Mouse (Mus musculus): ENCODE measurements around the gene Traf7. TPM values are rescaled to one million over a fixed set of nuclear protein-coding genes. Genes with fewer than 3 reads are reported as not detected.

The Traf7 gene
- polyA plus RNA-seq, 1 experiment from 2014 or later: 113 TPM

GRCm38 (mm10) chr17:24563638-24564037, 35.9 kb upstream of the Traf7 start:
- Histone ChIP-seq H3K9ac (ENCODE audit: low read length) (no peak overlapping the region), H3K4me3 (ENCODE audit: low read depth, low read length) (no peak overlapping the region), H3K4me2 (ENCODE audit: low read depth, low read length, severe bottlenecking) (no peak overlapping the region), H3K27ac (ENCODE audit: low read depth, low read length) (no peak overlapping the region), H3K9me3 (ENCODE audit: control insufficient read depth, low read length) (no peaks in the 10 kb centered on the region), H3K27me3 (ENCODE audit: control insufficient read depth, insufficient read depth, low read length) (no peaks in the 10 kb centered on the region), H3K36me3 (ENCODE audit: control insufficient read depth, insufficient read depth, low read length) (no peaks in the 10 kb centered on the region; the same call in 1 of the 2 replicates), H3K4me1 (replicated peaks; ENCODE audit: control insufficient read depth, insufficient read depth, low read length) (peaks cover 8% of the 10 kb centered on the region)
- DNase-seq (ENCODE audit: low spot score): peak; percentile 46
- ATAC-seq (replicated peaks; ENCODE audit: low FRiP score): no peak
- 88% methylated on average over 5 of the region's 5 CpGs for WGBS

GRCm38 (mm10) chr17:24561592-24561991, 33.9 kb upstream of the Traf7 start:
- Histone ChIP-seq H3K27ac (ENCODE audit: low read depth, low read length) (no peak overlapping the region), H3K9me3 (ENCODE audit: control insufficient read depth, low read length) (no peaks in the 10 kb centered on the region), H3K4me2 (ENCODE audit: low read depth, low read length, severe bottlenecking) (no peak overlapping the region), H3K4me1 (replicated peaks; ENCODE audit: control insufficient read depth, insufficient read depth, low read length) (peaks cover 12% of the 10 kb centered on the region), H3K27me3 (ENCODE audit: control insufficient read depth, insufficient read depth, low read length) (no peaks in the 10 kb centered on the region), H3K9ac (ENCODE audit: low read length) (no peak overlapping the region), H3K36me3 (ENCODE audit: control insufficient read depth, insufficient read depth, low read length) (no peaks in the 10 kb centered on the region; the same call in 1 of the 2 replicates), H3K4me3 (ENCODE audit: low read depth, low read length) (no peak overlapping the region)
- no peak for ATAC-seq (replicated peaks; ENCODE audit: low FRiP score)
- DNase-seq (ENCODE audit: low spot score): no peak
- 90% methylated on average over 2 of the region's 2 CpGs for WGBS

GRCm38 (mm10) chr17:24560301-24561028, 32.7 kb upstream of the Traf7 start:
- Histone ChIP-seq H3K36me3 (ENCODE audit: control insufficient read depth, insufficient read depth, low read length) (no peaks in the 10 kb centered on the region; the same call in 1 of the 2 replicates), H3K9me3 (ENCODE audit: control insufficient read depth, low read length) (no peaks in the 10 kb centered on the region), H3K27ac (ENCODE audit: low read depth, low read length) (no peak overlapping the region), H3K4me1 (replicated peaks; ENCODE audit: control insufficient read depth, insufficient read depth, low read length) (peaks cover 12% of the 10 kb centered on the region), H3K27me3 (ENCODE audit: control insufficient read depth, insufficient read depth, low read length) (no peaks in the 10 kb centered on the region), H3K9ac (ENCODE audit: low read length) (no peak overlapping the region), H3K4me3 (ENCODE audit: low read depth, low read length) (no peak overlapping the region), H3K4me2 (ENCODE audit: low read depth, low read length, severe bottlenecking) (no peak overlapping the region)
- DNase-seq (ENCODE audit: low spot score) (no peak), ATAC-seq (replicated peaks; ENCODE audit: low FRiP score) (no peak)
- WGBS: 93% methylated on average over 5 of the region's 5 CpGs

GRCm38 (mm10) chr17:24559146-24559545, 31.4 kb upstream of the Traf7 start:
- Histone ChIP-seq H3K4me3 (ENCODE audit: low read depth, low read length) (no peak overlapping the region), H3K27ac (ENCODE audit: low read depth, low read length) (peak overlapping the region; percentile 80), H3K9ac (ENCODE audit: low read length) (no peak overlapping the region), H3K27me3 (ENCODE audit: control insufficient read depth, insufficient read depth, low read length) (no peaks in the 10 kb centered on the region), H3K4me2 (ENCODE audit: low read depth, low read length, severe bottlenecking) (peak overlapping the region; percentile 29; the same call in 1 of the 2 replicates), H3K36me3 (ENCODE audit: control insufficient read depth, insufficient read depth, low read length) (no peaks in the 10 kb centered on the region), H3K9me3 (ENCODE audit: control insufficient read depth, low read length) (no peaks in the 10 kb centered on the region), H3K4me1 (replicated peaks; ENCODE audit: control insufficient read depth, insufficient read depth, low read length) (peaks cover 12% of the 10 kb centered on the region)
- peak; percentile 42; the same call in 1 of the 2 replicates for ATAC-seq (replicated peaks; ENCODE audit: low FRiP score)
- 50% methylated on average over 3 of the region's 3 CpGs for WGBS
- DNase-seq (ENCODE audit: low spot score): peak; percentile 57

GRCm38 (mm10) chr17:24558600-24559099, 30.9 kb upstream of the Traf7 start:
- Histone ChIP-seq H3K36me3 (ENCODE audit: control insufficient read depth, insufficient read depth, low read length) (no peaks in the 10 kb centered on the region), H3K27me3 (ENCODE audit: control insufficient read depth, insufficient read depth, low read length) (no peaks in the 10 kb centered on the region), H3K9me3 (ENCODE audit: control insufficient read depth, low read length) (no peaks in the 10 kb centered on the region), H3K4me3 (ENCODE audit: low read depth, low read length) (no peak overlapping the region), H3K4me2 (ENCODE audit: low read depth, low read length, severe bottlenecking) (peak overlapping the region; percentile 29; the same call in 1 of the 2 replicates), H3K27ac (ENCODE audit: low read depth, low read length) (peak overlapping the region; percentile 80), H3K9ac (ENCODE audit: low read length) (no peak overlapping the region), H3K4me1 (replicated peaks; ENCODE audit: control insufficient read depth, insufficient read depth, low read length) (peaks cover 12% of the 10 kb centered on the region)
- DNase-seq (ENCODE audit: low spot score) (peak; percentile 61), ATAC-seq (replicated peaks; ENCODE audit: low FRiP score) (peak; percentile 64)
- 29% methylated on average over 4 of the region's 4 CpGs for WGBS

GRCm38 (mm10) chr17:24557091-24557490, 29.4 kb upstream of the Traf7 start:
- DNase-seq (ENCODE audit: low spot score) (no peak), ATAC-seq (replicated peaks; ENCODE audit: low FRiP score) (no peak)
- Histone ChIP-seq H3K27me3 (ENCODE audit: control insufficient read depth, insufficient read depth, low read length) (no peaks in the 10 kb centered on the region), H3K4me2 (ENCODE audit: low read depth, low read length, severe bottlenecking) (no peak overlapping the region), H3K4me1 (replicated peaks; ENCODE audit: control insufficient read depth, insufficient read depth, low read length) (peaks cover 12% of the 10 kb centered on the region), H3K4me3 (ENCODE audit: low read depth, low read length) (no peak overlapping the region), H3K27ac (ENCODE audit: low read depth, low read length) (no peak overlapping the region), H3K36me3 (ENCODE audit: control insufficient read depth, insufficient read depth, low read length) (no peaks in the 10 kb centered on the region), H3K9ac (ENCODE audit: low read length) (no peak overlapping the region), H3K9me3 (ENCODE audit: control insufficient read depth, low read length) (no peaks in the 10 kb centered on the region)
- 91% methylated on average over 7 of the region's 7 CpGs for WGBS

- H3K4me1 ChIP-seq (replicated peaks; ENCODE audit: control insufficient read depth, insufficient read depth, low read length): peaks cover 12% of the 10 kb centered on the region; the same call in 1 of the 2 replicates
- H3K4me3 ChIP-seq (ENCODE audit: low read depth, low read length): peak overlapping the region; percentile 84
- H3K9ac ChIP-seq (ENCODE audit: low read length): peak overlapping the region; percentile 91
- peaks cover 10% of the 10 kb centered on the region; the same call in 1 of the 2 replicates for H3K27me3 ChIP-seq (ENCODE audit: control insufficient read depth, insufficient read depth, low read length)
- H3K27ac ChIP-seq (ENCODE audit: low read depth, low read length): no peak overlapping the region
- peak overlapping the region; percentile 86 for H3K4me2 ChIP-seq (ENCODE audit: low read depth, low read length, severe bottlenecking)
- no peak for ATAC-seq (replicated peaks; ENCODE audit: low FRiP score)
- WGBS: 47% methylated on average over 3 of the region's 3 CpGs
- no peaks in the 10 kb centered on the region for H3K36me3 ChIP-seq (ENCODE audit: control insufficient read depth, insufficient read depth, low read length)
- no peaks in the 10 kb centered on the region for H3K9me3 ChIP-seq (ENCODE audit: control insufficient read depth, low read length)
- DNase-seq (ENCODE audit: low spot score): no peak
Measured at GRCm38 (mm10) chr17:24551050-24551444, 23.3 kb upstream of the Traf7 start.

- Histone ChIP-seq H3K27ac (ENCODE audit: low read depth, low read length) (peak overlapping the region; percentile 94), H3K4me2 (ENCODE audit: low read depth, low read length, severe bottlenecking) (peak overlapping the region; percentile 86), H3K4me1 (replicated peaks; ENCODE audit: control insufficient read depth, insufficient read depth, low read length) (peaks cover 12% of the 10 kb centered on the region; the same call in 1 of the 2 replicates), H3K9me3 (ENCODE audit: control insufficient read depth, low read length) (no peaks in the 10 kb centered on the region), H3K27me3 (ENCODE audit: control insufficient read depth, insufficient read depth, low read length) (peaks cover 10% of the 10 kb centered on the region; the same call in 1 of the 2 replicates), H3K4me3 (ENCODE audit: low read depth, low read length) (peak overlapping the region; percentile 84), H3K9ac (ENCODE audit: low read length) (peak overlapping the region; percentile 91), H3K36me3 (ENCODE audit: control insufficient read depth, insufficient read depth, low read length) (no peaks in the 10 kb centered on the region)
- ATAC-seq (replicated peaks; ENCODE audit: low FRiP score) (peak; percentile 88), DNase-seq (ENCODE audit: low spot score) (peak; percentile 91)
- under 1% methylated on average over 44 of the region's 44 CpGs for WGBS
Measured at GRCm38 (mm10) chr17:24550416-24551049, 22.8 kb upstream of the Traf7 start.

All from forebrain, embryonic 11.5 days (tissue).